Mouse (Mus musculus): ENCODE measurements at regions not wholly inside any gene's neighbourhood (a gene's known extent, or its start where the extent isn't known, plus 50 kb on each side); places are given as distances from the start of the nearest gene placed in this dataset.

DNA sequence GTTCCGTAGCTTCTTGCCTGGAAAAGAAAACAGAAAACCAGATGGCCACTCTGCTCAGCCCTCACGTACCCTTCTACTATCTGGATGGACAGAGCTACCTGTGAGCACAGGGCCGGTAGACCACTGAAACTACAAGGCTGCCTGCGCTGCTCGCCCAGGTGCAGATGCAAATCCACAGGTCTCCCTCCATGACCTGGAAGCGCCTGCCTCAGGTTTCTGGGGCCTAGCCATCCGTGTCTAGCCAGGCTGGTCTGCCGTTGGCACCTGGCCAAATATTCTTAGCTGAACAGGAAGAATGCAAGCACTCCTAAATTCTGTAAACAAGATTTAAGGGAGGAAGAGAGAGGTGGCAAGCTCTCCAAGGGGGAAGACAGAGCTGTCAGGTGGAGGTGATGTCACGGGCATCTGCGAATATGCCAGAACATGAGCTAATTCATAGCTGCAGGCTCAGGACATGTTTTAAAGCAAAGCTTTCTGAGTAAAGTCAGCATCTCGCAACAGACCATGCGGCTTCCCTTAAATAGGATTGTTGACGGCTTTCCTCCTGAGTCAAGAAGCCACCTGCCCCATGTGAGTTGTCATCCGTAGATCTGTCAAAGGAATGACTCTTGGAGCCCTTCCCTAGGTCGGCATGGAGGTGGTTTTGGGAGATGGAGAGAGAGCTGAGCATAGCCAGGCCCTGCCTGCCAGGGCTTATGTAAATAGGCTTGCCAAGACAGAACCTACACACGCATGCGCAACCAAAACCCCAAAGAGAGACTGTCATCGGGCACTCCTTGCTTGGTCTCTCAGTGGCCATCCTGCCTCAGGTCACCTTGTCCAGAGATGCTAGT is 76.8 kb upstream of the Synm start:
- Histone ChIP-seq H3K4me1 (no peaks in the 10 kb centered on the region), H3K27me3 (replicated peaks) (no peaks in the 10 kb centered on the region), H3K9ac (no peak overlapping the region), H3K4me3 (no peak overlapping the region), H3K4me2 (no peak overlapping the region), H3K36me3 (replicated peaks) (no peaks in the 10 kb centered on the region), H3K27ac (no peak overlapping the region), H3K9me3 (no peaks in the 10 kb centered on the region)
- ATAC-seq (replicated peaks) = no peak
- WGBS = 87% methylated on average over 18 of the region's 18 CpGs

DNA sequence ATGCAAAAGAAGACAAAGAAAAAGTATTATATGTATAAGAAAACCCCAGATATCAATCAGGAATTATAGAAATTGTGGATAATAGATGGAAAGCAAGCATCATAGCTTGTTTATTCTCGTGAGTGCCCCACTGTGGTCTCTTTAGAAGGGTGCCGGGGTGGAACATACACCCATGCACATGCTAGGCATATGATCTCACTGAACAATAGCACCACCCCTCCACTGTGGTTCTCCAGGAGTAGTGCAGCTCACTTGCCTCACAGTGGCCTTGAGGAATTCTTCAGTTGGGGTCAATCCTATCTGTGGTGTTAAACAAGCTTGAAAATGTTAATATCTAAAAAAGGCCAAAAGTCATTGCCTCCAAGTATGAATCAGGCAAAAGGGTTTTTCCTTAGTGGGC is 72.2 kb upstream of the Synm start:
- ATAC-seq (replicated peaks) = no peak
- H3K36me3 ChIP-seq (replicated peaks) = no peaks in the 10 kb centered on the region
- no peaks in the 10 kb centered on the region for H3K9me3 ChIP-seq
- H3K27me3 ChIP-seq (replicated peaks) = no peaks in the 10 kb centered on the region
- H3K27ac ChIP-seq = no peak overlapping the region
- H3K4me1 ChIP-seq = no peaks in the 10 kb centered on the region
- H3K4me2 ChIP-seq = no peak overlapping the region
- no peak overlapping the region for H3K9ac ChIP-seq
- 83% methylated on average over 2 of the region's 2 CpGs for WGBS
- no peak overlapping the region for H3K4me3 ChIP-seq

DNA sequence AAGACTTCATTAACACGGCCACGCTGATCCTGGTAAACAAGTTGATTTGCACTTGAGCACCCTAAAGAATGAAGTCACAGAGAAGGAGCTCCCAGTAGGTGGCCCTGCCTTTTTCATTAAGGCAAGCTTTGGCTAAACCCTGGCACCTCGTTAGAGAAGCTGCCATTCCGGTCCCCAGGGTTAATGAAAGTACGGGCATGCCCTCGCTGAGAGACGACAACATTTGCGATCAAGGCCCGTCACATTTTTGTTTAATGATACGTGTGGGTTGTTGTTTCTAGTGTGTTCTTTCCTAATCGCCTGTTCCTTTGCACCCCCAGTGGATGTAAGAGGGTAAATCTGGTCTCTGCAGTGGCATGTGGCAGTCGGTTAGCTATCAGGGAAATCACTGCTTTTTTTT is 67.8 kb upstream of the Synm start:
- Histone ChIP-seq H3K36me3 (replicated peaks) (no peaks in the 10 kb centered on the region), H3K9ac (no peak overlapping the region), H3K27me3 (replicated peaks) (no peaks in the 10 kb centered on the region), H3K4me2 (no peak overlapping the region), H3K4me1 (no peaks in the 10 kb centered on the region), H3K9me3 (no peaks in the 10 kb centered on the region), H3K27ac (no peak overlapping the region), H3K4me3 (no peak overlapping the region)
- WGBS = 56% methylated on average over 12 of the region's 12 CpGs
- ATAC-seq (replicated peaks) = no peak

DNA sequence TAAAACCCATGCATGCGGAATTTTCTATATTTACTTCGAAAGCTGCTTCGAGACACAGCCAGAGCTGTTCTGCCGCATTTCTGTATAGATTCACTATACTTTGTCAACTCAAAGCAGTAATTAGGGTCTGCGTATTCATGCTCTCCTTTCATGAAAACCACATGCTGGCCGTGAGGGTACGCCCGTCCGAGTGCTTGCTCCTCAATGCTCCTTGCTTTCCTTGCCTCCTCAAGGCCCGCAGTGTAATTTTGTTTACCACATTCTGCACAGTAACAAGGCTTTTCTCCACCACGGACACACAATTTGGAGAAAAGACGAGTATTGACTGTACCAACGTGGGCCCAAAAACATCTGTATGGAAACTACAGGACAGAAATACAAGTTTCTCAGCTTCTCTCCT is 67.4 kb upstream of the Synm start:
- H3K4me2 ChIP-seq = no peak overlapping the region
- H3K9me3 ChIP-seq = no peaks in the 10 kb centered on the region
- H3K27ac ChIP-seq = no peak overlapping the region
- no peaks in the 10 kb centered on the region for H3K36me3 ChIP-seq (replicated peaks)
- H3K4me1 ChIP-seq = no peaks in the 10 kb centered on the region
- no peak overlapping the region for H3K4me3 ChIP-seq
- no peak for ATAC-seq (replicated peaks)
- WGBS = 82% methylated on average over 13 of the region's 13 CpGs
- no peaks in the 10 kb centered on the region for H3K27me3 ChIP-seq (replicated peaks)
- H3K9ac ChIP-seq = no peak overlapping the region

DNA sequence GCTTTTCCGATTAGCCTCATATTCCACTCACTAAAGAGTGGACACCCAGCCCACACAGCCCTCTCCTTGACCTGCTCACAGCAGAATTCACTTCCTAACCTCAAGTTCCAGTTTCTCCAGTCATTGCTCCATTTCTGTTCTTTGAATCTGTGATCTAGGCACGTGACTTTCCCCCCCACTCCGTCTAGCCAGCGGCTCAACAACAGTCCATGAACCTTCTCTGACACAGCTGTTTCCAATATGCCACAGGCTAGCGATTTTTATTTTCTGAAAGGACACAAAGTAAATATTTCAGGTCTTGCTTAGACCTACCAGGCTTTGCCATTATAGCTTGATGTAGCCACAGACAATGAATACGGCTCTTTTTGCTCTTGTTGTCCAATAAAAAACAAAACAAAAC is 66.8 kb upstream of the Synm start:
- H3K4me1 ChIP-seq = no peaks in the 10 kb centered on the region
- H3K4me2 ChIP-seq = no peak overlapping the region
- no peaks in the 10 kb centered on the region for H3K9me3 ChIP-seq
- 93% methylated on average over 6 of the region's 6 CpGs for WGBS
- H3K4me3 ChIP-seq = no peak overlapping the region
- no peak overlapping the region for H3K9ac ChIP-seq
- ATAC-seq (replicated peaks) = no peak
- H3K27me3 ChIP-seq (replicated peaks) = no peaks in the 10 kb centered on the region
- H3K36me3 ChIP-seq (replicated peaks) = no peaks in the 10 kb centered on the region
- no peak overlapping the region for H3K27ac ChIP-seq

DNA sequence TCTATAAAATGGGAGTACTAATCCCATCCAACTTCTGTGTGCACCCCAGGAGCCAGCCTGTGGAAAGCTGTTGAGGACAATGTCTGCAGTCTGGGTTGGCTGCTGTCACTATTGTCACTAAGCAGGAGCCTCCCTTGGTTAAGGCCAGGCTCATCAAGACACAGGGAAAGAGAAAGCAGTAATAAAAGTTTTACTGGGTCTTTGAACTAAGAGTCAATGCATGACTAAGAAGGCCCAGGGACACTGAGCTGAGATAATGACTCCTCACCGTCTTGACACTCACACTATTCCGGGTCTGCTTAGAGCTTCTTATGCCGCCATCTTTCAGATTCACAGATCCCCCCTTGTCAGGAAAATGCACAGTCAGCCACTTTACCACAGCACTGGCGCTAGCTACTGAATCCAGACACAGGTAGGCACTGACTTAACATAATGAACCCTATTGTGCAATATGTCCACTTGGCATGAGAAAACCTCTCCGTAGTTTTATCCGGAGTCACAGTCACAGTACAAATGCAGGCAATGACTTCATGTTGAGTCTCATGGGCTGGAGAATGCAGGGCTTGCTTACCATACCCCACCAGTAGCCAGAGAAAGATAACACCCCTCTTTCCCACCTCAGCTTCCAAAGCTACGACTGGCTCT is 66.2 kb upstream of the Synm start:
- no peaks in the 10 kb centered on the region for H3K27me3 ChIP-seq (replicated peaks)
- H3K9me3 ChIP-seq = no peaks in the 10 kb centered on the region
- no peak overlapping the region for H3K4me2 ChIP-seq
- ATAC-seq (replicated peaks) = no peak
- no peak overlapping the region for H3K9ac ChIP-seq
- H3K36me3 ChIP-seq (replicated peaks) = no peaks in the 10 kb centered on the region
- H3K4me3 ChIP-seq = no peak overlapping the region
- no peak overlapping the region for H3K27ac ChIP-seq
- 84% methylated on average over 7 of the region's 7 CpGs for WGBS
- no peaks in the 10 kb centered on the region for H3K4me1 ChIP-seq

DNA sequence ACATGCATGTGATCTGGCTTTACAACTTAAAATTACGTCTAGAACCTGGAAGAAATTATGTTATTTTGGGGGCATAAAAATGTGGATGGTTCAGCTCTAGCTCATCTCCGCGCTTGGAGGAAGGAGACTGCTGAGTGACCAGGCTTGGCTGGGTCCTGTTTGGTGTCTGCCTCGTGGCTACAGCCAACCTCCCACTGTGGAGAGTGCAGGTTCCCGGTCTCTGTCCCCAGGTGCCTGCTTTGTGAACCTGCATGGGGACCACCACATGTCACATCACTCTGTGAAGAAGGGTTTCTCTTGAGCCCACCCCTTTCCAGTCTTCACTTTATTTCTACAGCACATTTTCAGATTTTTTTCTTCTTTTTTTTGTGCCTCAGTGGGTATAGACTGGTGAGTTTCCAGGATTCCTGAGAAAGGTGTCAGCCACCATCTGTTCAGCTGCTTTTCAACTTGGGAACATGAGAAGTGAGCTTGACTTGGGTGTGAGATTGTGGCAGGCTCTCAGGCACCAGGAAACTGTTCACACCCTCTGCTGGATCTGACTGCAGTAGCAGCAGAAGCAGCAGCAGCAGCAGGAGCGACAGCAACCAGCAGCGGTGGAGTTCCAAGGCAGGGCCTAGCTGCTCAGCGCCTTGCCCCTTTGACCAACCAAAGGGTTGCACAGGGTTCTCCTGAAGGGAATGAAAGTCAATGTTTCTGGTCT is 64.6 kb upstream of the Synm start:
- WGBS = 60% methylated on average over 8 of the region's 8 CpGs
- Histone ChIP-seq H3K4me3 (no peak overlapping the region), H3K4me2 (no peak overlapping the region), H3K27ac (no peak overlapping the region), H3K9me3 (no peaks in the 10 kb centered on the region), H3K9ac (no peak overlapping the region), H3K36me3 (replicated peaks) (no peaks in the 10 kb centered on the region), H3K27me3 (replicated peaks) (no peaks in the 10 kb centered on the region), H3K4me1 (no peaks in the 10 kb centered on the region)
- ATAC-seq (replicated peaks) = no peak

DNA sequence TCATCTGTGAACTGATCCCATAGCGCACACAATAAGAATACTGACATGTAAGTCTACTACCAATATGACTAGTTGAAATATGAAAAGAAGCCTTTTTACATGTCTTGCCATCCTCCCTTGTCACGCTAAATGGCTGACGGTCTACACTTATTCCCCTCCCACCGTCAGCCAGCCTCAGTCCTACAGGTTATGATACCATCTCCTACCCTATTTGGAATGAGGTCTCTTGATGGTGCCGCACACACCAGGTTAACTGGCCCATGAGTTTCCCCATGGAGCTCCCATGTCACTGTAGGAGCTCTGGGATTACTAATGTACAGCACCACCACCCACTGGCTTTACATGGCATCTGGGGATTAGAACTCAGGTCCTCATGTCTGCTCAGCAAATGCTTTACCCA is 60.0 kb upstream of the Synm start:
- Histone ChIP-seq H3K9me3 (no peaks in the 10 kb centered on the region), H3K27ac (no peak overlapping the region), H3K36me3 (replicated peaks) (no peaks in the 10 kb centered on the region), H3K4me3 (no peak overlapping the region), H3K4me1 (no peaks in the 10 kb centered on the region), H3K4me2 (no peak overlapping the region), H3K9ac (no peak overlapping the region), H3K27me3 (replicated peaks) (no peaks in the 10 kb centered on the region)
- 95% methylated on average over 5 of the region's 5 CpGs for WGBS
- no peak for ATAC-seq (replicated peaks)

DNA sequence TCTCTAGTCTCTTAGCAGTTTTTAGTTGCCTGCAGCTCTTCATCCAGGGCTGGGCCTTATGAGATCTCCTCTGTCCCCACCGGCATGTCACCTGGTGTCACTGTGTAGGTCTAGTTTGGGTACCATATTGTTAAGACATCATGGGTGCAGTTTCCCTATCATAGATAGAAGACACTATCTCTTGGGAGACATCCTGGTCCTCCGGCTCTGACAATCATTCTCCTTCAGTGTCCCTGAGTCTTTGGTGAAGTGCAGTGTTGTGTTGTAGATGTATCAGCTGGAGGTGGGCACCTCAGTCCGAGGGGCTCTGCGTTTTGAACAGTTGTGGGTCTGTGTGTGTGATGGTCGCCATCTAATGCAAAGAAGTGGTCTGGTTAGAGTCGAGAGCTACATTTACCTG is 58.0 kb upstream of the Synm start:
- H3K4me3 ChIP-seq = no peak overlapping the region
- no peak overlapping the region for H3K4me2 ChIP-seq
- no peaks in the 10 kb centered on the region for H3K36me3 ChIP-seq (replicated peaks)
- no peaks in the 10 kb centered on the region for H3K9me3 ChIP-seq
- no peak overlapping the region for H3K9ac ChIP-seq
- no peaks in the 10 kb centered on the region for H3K27me3 ChIP-seq (replicated peaks)
- H3K27ac ChIP-seq = no peak overlapping the region
- WGBS = 94% methylated on average over 6 of the region's 6 CpGs
- no peak for ATAC-seq (replicated peaks)
- H3K4me1 ChIP-seq = no peaks in the 10 kb centered on the region

DNA sequence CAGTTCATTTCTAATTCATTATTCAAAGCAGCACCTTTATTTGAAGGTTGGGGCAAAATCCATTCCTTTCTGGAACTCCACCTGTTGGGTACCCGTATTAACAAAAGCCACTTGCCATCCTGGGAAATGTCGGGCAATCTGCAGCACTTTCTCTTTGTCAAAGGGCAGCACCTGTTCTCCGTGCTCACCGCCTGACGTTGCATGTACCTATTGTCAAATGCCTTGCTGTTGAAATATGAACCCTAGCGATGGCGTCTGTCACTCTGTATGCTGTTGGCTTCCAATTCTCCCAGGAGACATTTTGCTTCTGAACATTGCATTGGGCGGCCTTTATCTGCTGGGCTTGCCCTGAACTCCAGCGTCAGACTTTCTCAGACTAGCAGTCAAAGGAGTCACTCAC is 55.3 kb upstream of the Synm start:
- H3K4me2 ChIP-seq = no peak overlapping the region
- no peak overlapping the region for H3K27ac ChIP-seq
- H3K4me3 ChIP-seq = no peak overlapping the region
- H3K9me3 ChIP-seq = no peaks in the 10 kb centered on the region
- no peaks in the 10 kb centered on the region for H3K27me3 ChIP-seq (replicated peaks)
- no peaks in the 10 kb centered on the region for H3K4me1 ChIP-seq
- H3K9ac ChIP-seq = no peak overlapping the region
- WGBS = 73% methylated on average over 9 of the region's 9 CpGs
- no peak for ATAC-seq (replicated peaks)
- no peaks in the 10 kb centered on the region for H3K36me3 ChIP-seq (replicated peaks)

All from midbrain, embryonic 15.5 days (tissue).